Mouse (Mus musculus) heart, embryonic 13.5 days (tissue): ENCODE data around the gene Stk39. TPM values are rescaled to one million over a fixed set of nuclear protein-coding genes. Genes with fewer than 3 reads are reported as not detected.

ENCODE experiments used
- ATAC-seq: fragments of 200-750 bp; cut with Nextera tagmentation; 2 replicates; pipeline ENCODE4 v1.8.0; 2017; ENCODE audit warnings: moderate TSS enrichment; ENCODE audit not compliant: insufficient number of reproducible peaks, low FRiP score, low TSS enrichment; ENCODE audit errors: extremely low read depth
- H3K27ac ChIP-seq: fragments of 300-500 bp; sonication (generic); replicated peaks from 2 replicates; pipeline ENCODE4 v1.5.1; 2015; ENCODE audit warnings: moderate library complexity, mild to moderate bottlenecking, inconsistent platforms
- H3K27me3 ChIP-seq: fragments of 300-500 bp; sonication (generic); replicated peaks from 2 replicates; pipeline ENCODE4 v1.6.1; 2015; ENCODE audit warnings: mild to moderate bottlenecking, inconsistent platforms
- H3K36me3 ChIP-seq: fragments of 300-500 bp; sonication (generic); 2 replicates; pipeline ENCODE4 v1.6.1; 2015; ENCODE audit warnings: mild to moderate bottlenecking, inconsistent platforms
- H3K4me1 ChIP-seq: fragments of 300-500 bp; sonication (generic); 2 replicates; pipeline ENCODE4 v1.6.1; 2015; ENCODE audit warnings: inconsistent platforms
- H3K4me2 ChIP-seq: fragments of 300-500 bp; sonication (generic); 2 replicates; pipeline ENCODE4 v1.6.1; 2015; ENCODE audit warnings: inconsistent platforms, mild to moderate bottlenecking, moderate library complexity
- H3K4me3 ChIP-seq: fragments of 300-500 bp; sonication (generic); 2 replicates; pipeline ENCODE4 v1.5.1; 2015; ENCODE audit warnings: moderate library complexity, mild to moderate bottlenecking, inconsistent platforms
- H3K9ac ChIP-seq: fragments of 300-500 bp; sonication (generic); 2 replicates; pipeline ENCODE4 v1.6.1; 2015; ENCODE audit warnings: inconsistent platforms, mild to moderate bottlenecking, moderate library complexity
- H3K9me3 ChIP-seq: fragments of 300-500 bp; sonication (generic); 2 replicates; pipeline ENCODE4 v1.6.1; 2016; ENCODE audit warnings: inconsistent platforms
- WGBS: fragments of 180-500 bp; shearing (Covaris S2); methylation state at CpG from one replicate; pipeline ENCODE4 v1.1.7; 2015; ENCODE audit warnings: mixed read lengths; 5-methylcytosine and 5-hydroxymethylcytosine counted together
- polyA plus RNA-seq: library from polyadenylated mRNA; unstranded; fragments of >200 nt; fragmentation: Nextera tagmentation; extraction: Ambion mirVana; gene quantifications from 2 replicates; pipeline ENCODE4 v1.2.1, GENCODE M21; 2015

Stk39 gene
- polyA plus RNA-seq, 1 experiment from 2014 or later, result 49.6 TPM

- Histone ChIP-seq H3K4me2 (no peak overlapping the region), H3K9ac (no peak overlapping the region), H3K9me3 (no peaks in the 10 kb centered on the region), H3K27me3 (no peaks in the 10 kb centered on the region), H3K4me1 (peaks cover 20% of the 10 kb centered on the region), H3K4me3 (no peak overlapping the region), H3K36me3 (peaks cover 21% of the 10 kb centered on the region), H3K27ac (no peak overlapping the region)
- WGBS, result 78% methylated on average over 10 of the region's 10 CpGs
- no peak for ATAC-seq
These were observed 182.9 kb downstream of the Stk39 start for GRCm38 (mm10) chr2:68289177-68289576.

DNA sequence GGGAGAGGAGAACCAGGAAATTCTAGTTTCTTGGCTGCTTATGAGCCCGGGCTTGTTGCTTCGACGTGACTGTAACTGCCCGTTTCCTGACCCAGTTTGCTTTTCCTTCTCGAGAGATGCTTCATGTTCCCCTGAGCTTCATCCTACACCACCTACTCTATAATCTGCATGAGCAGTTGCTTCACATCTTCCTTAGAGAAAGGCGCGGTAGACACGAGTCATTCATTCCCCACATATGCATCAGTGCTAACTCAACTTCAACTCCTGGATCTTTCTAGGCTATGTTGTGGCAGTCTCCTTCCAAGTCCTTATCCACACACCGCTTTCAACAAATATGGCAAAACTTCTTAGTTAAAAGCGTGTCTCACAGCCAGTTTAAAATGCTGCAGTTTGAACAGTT is 184.0 kb downstream of the Stk39 start:
- WGBS, result 83% methylated on average over 10 of the region's 10 CpGs
- no peak overlapping the region for H3K4me3 ChIP-seq
- no peak for ATAC-seq
- H3K4me2 ChIP-seq, result no peak overlapping the region
- H3K9ac ChIP-seq, result no peak overlapping the region
- H3K9me3 ChIP-seq, result no peaks in the 10 kb centered on the region
- peaks cover 25% of the 10 kb centered on the region for H3K36me3 ChIP-seq
- no peaks in the 10 kb centered on the region for H3K27me3 ChIP-seq
- H3K4me1 ChIP-seq, result peaks cover 20% of the 10 kb centered on the region
- H3K27ac ChIP-seq, result no peak overlapping the region

- H3K4me1 ChIP-seq, result no peaks in the 10 kb centered on the region
- no peak for ATAC-seq
- H3K9ac ChIP-seq, result no peak overlapping the region
- no peak overlapping the region for H3K4me2 ChIP-seq
- H3K4me3 ChIP-seq, result no peak overlapping the region
- H3K9me3 ChIP-seq, result no peaks in the 10 kb centered on the region
- H3K36me3 ChIP-seq, result peaks cover 48% of the 10 kb centered on the region
- no peaks in the 10 kb centered on the region for H3K27me3 ChIP-seq
- 63% methylated on average over 2 of the region's 2 CpGs for WGBS
- no peak overlapping the region for H3K27ac ChIP-seq
These were observed 187.7 kb downstream of the Stk39 start for GRCm38 (mm10) chr2:68284391-68284790.

GRCm38 (mm10) chr2:68283021-68283548 is 189.0 kb downstream of the Stk39 start:
- Histone ChIP-seq H3K9ac (no peak overlapping the region), H3K36me3 (peaks cover 51% of the 10 kb centered on the region), H3K4me3 (no peak overlapping the region), H3K9me3 (no peaks in the 10 kb centered on the region), H3K27ac (no peak overlapping the region), H3K27me3 (no peaks in the 10 kb centered on the region), H3K4me2 (no peak overlapping the region), H3K4me1 (peaks cover 4% of the 10 kb centered on the region)
- WGBS, result 89% methylated on average over 6 of the region's 6 CpGs
- ATAC-seq, result no peak

- Histone ChIP-seq H3K4me3 (no peak overlapping the region), H3K4me1 (peaks cover 4% of the 10 kb centered on the region), H3K9ac (no peak overlapping the region), H3K9me3 (no peaks in the 10 kb centered on the region), H3K36me3 (peaks cover 45% of the 10 kb centered on the region), H3K4me2 (no peak overlapping the region), H3K27me3 (no peaks in the 10 kb centered on the region), H3K27ac (no peak overlapping the region)
- no peak for ATAC-seq
- 86% methylated on average over 3 of the region's 3 CpGs for WGBS
These were observed 190.5 kb downstream of the Stk39 start for GRCm38 (mm10) chr2:68281575-68281974.

GRCm38 (mm10) chr2:68271301-68271700 is 200.8 kb downstream of the Stk39 start:
- Histone ChIP-seq H3K4me3 (no peak overlapping the region), H3K9ac (no peak overlapping the region), H3K4me2 (no peak overlapping the region), H3K4me1 (peaks cover 20% of the 10 kb centered on the region), H3K36me3 (peaks cover 37% of the 10 kb centered on the region), H3K27me3 (no peaks in the 10 kb centered on the region), H3K9me3 (no peaks in the 10 kb centered on the region), H3K27ac (no peak overlapping the region)
- WGBS, result 52% methylated on average over 4 of the region's 4 CpGs
- ATAC-seq, result no peak

- peaks cover 35% of the 10 kb centered on the region for H3K36me3 ChIP-seq
- no peak for ATAC-seq
- H3K4me2 ChIP-seq, result no peak overlapping the region
- peaks cover 20% of the 10 kb centered on the region for H3K4me1 ChIP-seq
- H3K4me3 ChIP-seq, result no peak overlapping the region
- no peaks in the 10 kb centered on the region for H3K9me3 ChIP-seq
- no peak overlapping the region for H3K27ac ChIP-seq
- no peak overlapping the region for H3K9ac ChIP-seq
- 76% methylated on average over 6 of the region's 6 CpGs for WGBS
- H3K27me3 ChIP-seq, result no peaks in the 10 kb centered on the region
These were observed 201.2 kb downstream of the Stk39 start for GRCm38 (mm10) chr2:68270836-68271235.

GRCm38 (mm10) chr2:68269646-68270045 is 202.4 kb downstream of the Stk39 start:
- Histone ChIP-seq H3K9me3 (no peaks in the 10 kb centered on the region), H3K4me2 (no peak overlapping the region), H3K9ac (no peak overlapping the region), H3K4me3 (no peak overlapping the region), H3K27ac (no peak overlapping the region), H3K36me3 (peaks cover 37% of the 10 kb centered on the region), H3K4me1 (peaks cover 20% of the 10 kb centered on the region), H3K27me3 (no peaks in the 10 kb centered on the region)
- ATAC-seq, result no peak
- 80% methylated on average over 4 of the region's 4 CpGs for WGBS

- no peak for ATAC-seq
- 57% methylated on average over 5 of the region's 5 CpGs for WGBS
These were observed 207.2 kb downstream of the Stk39 start for GRCm38 (mm10) chr2:68264826-68265225.

DNA sequence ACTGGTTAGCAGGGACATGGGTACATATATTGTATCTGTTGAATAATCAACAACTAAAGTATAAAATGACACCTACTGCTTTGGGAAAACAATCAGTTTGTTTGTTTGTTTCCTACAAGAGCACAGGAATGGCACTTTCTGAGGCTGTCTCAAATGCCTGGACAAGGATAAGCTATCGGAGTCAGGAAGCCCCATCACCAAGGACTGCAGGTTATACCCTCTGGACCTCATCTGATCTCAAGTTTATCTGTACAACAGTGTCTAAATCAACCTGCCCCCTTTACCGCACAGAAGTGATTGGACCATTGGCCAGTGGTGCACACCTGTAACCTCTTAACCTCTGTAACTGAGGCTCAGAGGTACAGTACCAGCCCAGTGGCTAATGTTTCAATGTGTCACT is 211.2 kb downstream of the Stk39 start:
- Histone ChIP-seq H3K36me3 (peaks cover 52% of the 10 kb centered on the region), H3K4me1 (no peaks in the 10 kb centered on the region), H3K4me3 (no peak overlapping the region), H3K27ac (no peak overlapping the region), H3K9ac (no peak overlapping the region), H3K9me3 (no peaks in the 10 kb centered on the region), H3K27me3 (no peaks in the 10 kb centered on the region), H3K4me2 (no peak overlapping the region)
- no peak for ATAC-seq
- 81% methylated on average over 2 of the region's 2 CpGs for WGBS

More at GRCm38 (mm10) chr2:68264826-68265225, 207.2 kb downstream of the Stk39 start:
- Histone ChIP-seq H3K9ac (no peak overlapping the region), H3K9me3 (no peaks in the 10 kb centered on the region), H3K4me2 (no peak overlapping the region), H3K27ac (no peak overlapping the region), H3K4me1 (peaks cover 5% of the 10 kb centered on the region), H3K27me3 (no peaks in the 10 kb centered on the region), H3K4me3 (no peak overlapping the region), H3K36me3 (peaks cover 45% of the 10 kb centered on the region)

GRCm38 (mm10) chr2:68257571-68257970 is 214.5 kb downstream of the Stk39 start:
- Histone ChIP-seq H3K27ac (no peak overlapping the region), H3K4me2 (no peak overlapping the region), H3K9ac (no peak overlapping the region), H3K4me1 (no peaks in the 10 kb centered on the region), H3K36me3 (peaks cover 36% of the 10 kb centered on the region), H3K9me3 (no peaks in the 10 kb centered on the region), H3K27me3 (no peaks in the 10 kb centered on the region), H3K4me3 (no peak overlapping the region)
- no peak for ATAC-seq
- 83% methylated on average over 6 of the region's 6 CpGs for WGBS

GRCm38 (mm10) chr2:68256472-68256871 is 215.6 kb downstream of the Stk39 start:
- no peaks in the 10 kb centered on the region for H3K9me3 ChIP-seq

More at GRCm38 (mm10) chr2:68256472-68256871, 215.6 kb downstream of the Stk39 start:
- Histone ChIP-seq H3K27me3 (no peaks in the 10 kb centered on the region), H3K4me3 (no peak overlapping the region), H3K36me3 (peaks cover 32% of the 10 kb centered on the region), H3K27ac (no peak overlapping the region), H3K9ac (no peak overlapping the region), H3K4me2 (no peak overlapping the region), H3K4me1 (no peaks in the 10 kb centered on the region)
- no peak for ATAC-seq
- 79% methylated on average over 8 of the region's 8 CpGs for WGBS
